Mouse (Mus musculus): ENCODE results near the gene Ttll13. TPM values are rescaled to one million over a fixed set of nuclear protein-coding genes. Genes with fewer than 3 reads are reported as not detected.

The Ttll13 gene
- polyA plus RNA-seq, 1 experiment, result not detected

DNA sequence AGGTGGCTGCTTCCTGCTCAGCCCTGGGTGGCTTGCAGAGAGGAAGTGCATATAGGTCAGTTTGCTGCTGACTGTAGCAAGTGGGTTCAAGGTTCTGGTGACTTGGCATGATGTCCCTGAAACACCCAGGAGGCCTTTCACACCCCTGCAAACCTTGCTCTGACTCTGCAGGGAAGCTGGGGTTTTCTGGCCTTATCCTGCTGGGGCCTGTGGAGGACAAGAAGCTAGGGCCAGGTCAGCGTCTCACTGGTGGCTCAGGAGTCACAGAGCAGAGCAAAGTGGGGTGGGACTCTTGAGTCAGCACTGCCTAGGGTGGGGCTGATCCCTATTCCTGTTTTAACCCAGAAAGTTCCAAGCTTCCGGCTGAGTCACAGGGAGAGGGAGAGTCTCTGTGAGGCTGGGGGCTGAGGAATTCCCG lies 38.9 kb upstream of the Ttll13 start:
- peaks cover 38% of the 10 kb centered on the region for H3K4me1 ChIP-seq (ENCODE audit: control insufficient read depth, insufficient read depth, insufficient read length, low read length)
- no peak overlapping the region for H3K4me3 ChIP-seq (ENCODE audit: insufficient read depth, low read depth, low read length)
- no peak overlapping the region for H3K27ac ChIP-seq (replicated peaks; ENCODE audit: low read depth, low read length)

- H3K4me1 ChIP-seq (ENCODE audit: control insufficient read depth, insufficient read depth, insufficient read length, low read length), result peaks cover 34% of the 10 kb centered on the region
- H3K27ac ChIP-seq (replicated peaks; ENCODE audit: low read depth, low read length), result no peak overlapping the region
- H3K4me3 ChIP-seq (ENCODE audit: insufficient read depth, low read depth, low read length), result no peak overlapping the region
These were observed 38.0 kb upstream of the Ttll13 start for GRCm38 (mm10) chr7:80208026-80208642.

DNA sequence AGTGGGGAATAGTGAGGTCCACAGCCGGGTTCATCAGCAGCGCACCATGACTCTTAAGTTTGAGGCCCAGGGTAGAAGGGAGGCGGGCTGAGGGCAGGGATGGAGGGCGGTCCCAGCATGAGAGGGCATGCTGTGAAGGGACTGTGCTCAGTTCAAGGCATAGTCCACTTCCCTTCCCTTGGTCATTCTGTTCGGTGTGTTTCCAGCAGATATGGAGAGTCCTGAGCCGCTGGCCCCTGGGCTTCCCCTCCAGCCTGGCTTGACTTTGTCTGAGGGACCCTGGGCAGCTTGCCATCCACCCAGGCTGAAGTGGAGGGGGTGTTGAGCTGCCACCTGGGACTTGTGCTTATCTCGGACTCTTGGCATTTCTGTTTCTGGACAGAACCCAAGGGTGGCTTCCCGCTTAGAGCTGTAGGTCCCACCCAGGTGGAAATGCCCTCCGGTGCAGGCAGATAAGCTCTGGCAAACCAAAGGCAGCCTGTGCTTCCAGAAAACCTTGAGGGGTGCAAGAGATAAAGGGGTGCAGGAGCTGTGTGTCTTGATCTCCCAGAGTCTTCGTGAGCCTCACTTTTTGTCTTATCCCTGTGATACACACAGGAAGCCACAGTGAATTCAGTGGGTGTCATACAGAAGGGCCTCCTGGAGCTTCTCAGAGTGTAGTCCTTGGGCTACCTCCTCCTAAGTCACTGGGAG lies 37.3 kb upstream of the Ttll13 start:
- Histone ChIP-seq H3K4me1 (ENCODE audit: control insufficient read depth, insufficient read depth, insufficient read length, low read length) (peaks cover 31% of the 10 kb centered on the region), H3K27ac (replicated peaks; ENCODE audit: low read depth, low read length) (no peak overlapping the region), H3K4me3 (ENCODE audit: insufficient read depth, low read depth, low read length) (no peak overlapping the region)

GRCm38 (mm10) chr7:80209669-80210068 lies 36.5 kb upstream of the Ttll13 start:
- H3K4me3 ChIP-seq (ENCODE audit: insufficient read depth, low read depth, low read length), result no peak overlapping the region
- H3K4me1 ChIP-seq (ENCODE audit: control insufficient read depth, insufficient read depth, insufficient read length, low read length), result peaks cover 30% of the 10 kb centered on the region
- no peak overlapping the region for H3K27ac ChIP-seq (replicated peaks; ENCODE audit: low read depth, low read length)

DNA sequence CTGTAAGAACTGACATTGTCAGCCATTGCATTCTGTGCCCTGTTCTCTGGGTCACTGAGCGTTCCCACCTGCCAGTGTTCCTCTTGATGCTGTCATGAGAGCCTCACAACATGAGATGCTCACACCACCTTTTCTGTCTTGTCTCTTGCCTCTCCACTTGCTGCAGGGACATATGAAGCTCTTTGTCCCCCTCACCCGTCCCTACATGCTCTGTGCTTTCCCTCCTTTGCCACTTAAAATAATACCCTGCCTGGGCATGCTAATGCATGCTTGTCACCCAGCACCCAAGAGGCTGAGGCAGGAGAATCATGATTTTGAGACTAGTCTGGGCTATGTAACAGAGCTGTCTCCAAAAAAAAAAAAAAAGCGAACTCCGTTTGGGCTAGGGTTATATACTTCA lies 35.2 kb upstream of the Ttll13 start:
- Histone ChIP-seq H3K4me1 (ENCODE audit: control insufficient read depth, insufficient read depth, insufficient read length, low read length) (peaks cover 30% of the 10 kb centered on the region), H3K4me3 (ENCODE audit: insufficient read depth, low read depth, low read length) (no peak overlapping the region), H3K27ac (replicated peaks; ENCODE audit: low read depth, low read length) (no peak overlapping the region)

DNA sequence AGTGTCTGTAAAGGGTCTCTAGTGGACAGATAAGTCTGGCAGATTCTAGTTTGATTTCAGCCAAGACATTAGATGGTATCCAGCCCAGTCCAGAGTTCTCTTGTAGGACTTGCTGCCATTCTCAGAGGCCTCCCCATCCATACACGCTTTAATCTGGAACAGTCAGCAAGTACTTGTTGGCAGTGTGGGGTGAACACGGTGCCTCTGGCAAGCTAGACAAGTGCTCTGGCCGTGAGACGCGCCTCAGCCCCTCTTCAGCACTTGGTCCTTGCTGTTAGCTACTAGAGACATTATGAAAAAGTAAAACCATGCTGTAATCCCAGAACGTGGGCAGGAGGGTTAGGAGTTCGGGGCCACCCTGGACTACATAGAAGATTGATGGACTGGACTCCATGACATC lies 32.6 kb upstream of the Ttll13 start:
- Histone ChIP-seq H3K4me1 (ENCODE audit: control insufficient read depth, insufficient read depth, insufficient read length, low read length) (peaks cover 8% of the 10 kb centered on the region), H3K27ac (replicated peaks; ENCODE audit: low read depth, low read length) (no peak overlapping the region), H3K4me3 (ENCODE audit: insufficient read depth, low read depth, low read length) (no peak overlapping the region)

GRCm38 (mm10) chr7:80214459-80214858 lies 31.7 kb upstream of the Ttll13 start:
- Histone ChIP-seq H3K4me1 (ENCODE audit: control insufficient read depth, insufficient read depth, insufficient read length, low read length) (no peaks in the 10 kb centered on the region; the same call in 1 of the 2 replicates), H3K27ac (replicated peaks; ENCODE audit: low read depth, low read length) (no peak overlapping the region), H3K4me3 (ENCODE audit: insufficient read depth, low read depth, low read length) (no peak overlapping the region)

DNA sequence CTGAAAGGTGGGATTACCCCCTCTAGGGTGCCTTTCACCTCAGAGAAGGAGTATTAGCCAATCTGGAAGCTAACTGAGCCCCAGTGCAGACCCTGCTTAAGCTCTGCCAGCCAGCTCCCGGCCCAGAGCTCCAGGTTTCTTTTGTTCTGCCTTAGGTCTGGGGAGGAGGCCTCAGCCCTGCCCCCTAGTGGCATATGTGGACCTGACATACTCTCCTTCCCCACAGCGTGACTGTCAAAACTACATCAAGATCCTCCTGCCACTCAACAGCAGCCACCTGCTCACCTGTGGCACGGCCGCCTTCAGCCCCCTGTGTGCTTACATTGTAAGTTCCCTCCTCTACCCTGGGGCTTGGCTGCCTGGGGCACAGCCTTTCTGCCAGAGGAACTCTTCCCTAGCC lies 30.8 kb upstream of the Ttll13 start:
- no peak overlapping the region for H3K27ac ChIP-seq (replicated peaks; ENCODE audit: low read depth, low read length)
- no peak overlapping the region for H3K4me3 ChIP-seq (ENCODE audit: insufficient read depth, low read depth, low read length)

DNA sequence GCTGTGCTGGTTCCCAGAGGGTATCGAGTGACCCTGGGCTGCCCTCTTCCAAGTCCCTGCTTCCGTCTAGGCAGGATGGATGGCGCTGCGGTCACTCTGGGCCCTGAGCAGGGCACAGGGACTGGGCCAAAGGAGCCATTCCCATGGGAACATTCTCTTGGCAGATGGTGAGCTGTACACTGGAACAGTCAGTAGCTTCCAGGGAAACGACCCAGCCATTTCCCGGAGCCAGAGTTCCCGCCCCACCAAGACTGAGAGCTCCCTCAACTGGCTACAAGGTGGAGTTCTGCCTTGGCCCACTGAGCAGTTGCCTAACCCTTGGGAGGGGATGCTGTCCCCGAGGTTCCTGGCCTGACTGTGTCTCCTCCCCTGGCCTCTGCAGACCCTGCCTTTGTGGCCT lies 29.6 kb upstream of the Ttll13 start:
- no peak overlapping the region for H3K27ac ChIP-seq (replicated peaks; ENCODE audit: low read depth, low read length)
- H3K4me3 ChIP-seq (ENCODE audit: insufficient read depth, low read depth, low read length), result no peak overlapping the region
- no peaks in the 10 kb centered on the region; the same call in 1 of the 2 replicates for H3K4me1 ChIP-seq (ENCODE audit: control insufficient read depth, insufficient read depth, insufficient read length, low read length)

More for the DNA sequence above, 30.8 kb upstream of the Ttll13 start:
- no peaks in the 10 kb centered on the region; the same call in 1 of the 2 replicates for H3K4me1 ChIP-seq (ENCODE audit: control insufficient read depth, insufficient read depth, insufficient read length, low read length)

DNA sequence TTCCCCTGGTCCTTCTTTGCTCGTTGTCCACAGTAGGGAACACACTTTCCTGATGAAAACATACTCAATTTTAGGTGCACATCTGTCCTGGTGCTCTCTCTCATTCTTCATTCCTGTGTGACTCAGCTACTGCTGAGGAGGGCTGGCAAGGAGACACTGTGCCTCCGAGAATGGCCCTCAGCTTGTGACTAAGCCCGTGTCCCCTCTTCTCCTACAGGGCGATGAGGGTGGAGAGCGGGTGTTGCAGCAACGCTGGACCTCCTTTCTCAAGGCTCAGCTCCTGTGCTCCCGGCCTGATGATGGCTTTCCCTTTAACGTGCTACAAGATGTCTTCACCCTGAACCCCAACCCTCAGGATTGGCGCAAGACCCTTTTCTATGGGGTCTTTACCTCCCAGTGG lies 27.5 kb upstream of the Ttll13 start:
- Histone ChIP-seq H3K4me3 (ENCODE audit: insufficient read depth, low read depth, low read length) (no peak overlapping the region), H3K4me1 (ENCODE audit: control insufficient read depth, insufficient read depth, insufficient read length, low read length) (no peaks in the 10 kb centered on the region; the same call in 1 of the 2 replicates), H3K27ac (replicated peaks; ENCODE audit: low read depth, low read length) (no peak overlapping the region)

GRCm38 (mm10) chr7:80220237-80220797 lies 25.9 kb upstream of the Ttll13 start:
- Histone ChIP-seq H3K4me3 (ENCODE audit: insufficient read depth, low read depth, low read length) (no peak overlapping the region), H3K27ac (replicated peaks; ENCODE audit: low read depth, low read length) (no peak overlapping the region), H3K4me1 (ENCODE audit: control insufficient read depth, insufficient read depth, insufficient read length, low read length) (no peaks in the 10 kb centered on the region; the same call in 1 of the 2 replicates)

- Histone ChIP-seq H3K4me3 (ENCODE audit: insufficient read depth, low read depth, low read length) (no peak overlapping the region), H3K4me1 (ENCODE audit: control insufficient read depth, insufficient read depth, insufficient read length, low read length) (no peaks in the 10 kb centered on the region; the same call in 1 of the 2 replicates), H3K27ac (replicated peaks; ENCODE audit: low read depth, low read length) (no peak overlapping the region)
These were observed 24.9 kb upstream of the Ttll13 start for GRCm38 (mm10) chr7:80221179-80221750.

GRCm38 (mm10) chr7:80227065-80227464 lies 19.1 kb upstream of the Ttll13 start:
- Histone ChIP-seq H3K4me1 (ENCODE audit: control insufficient read depth, insufficient read depth, insufficient read length, low read length) (no peaks in the 10 kb centered on the region), H3K4me3 (ENCODE audit: insufficient read depth, low read depth, low read length) (no peak overlapping the region), H3K27ac (replicated peaks; ENCODE audit: low read depth, low read length) (no peak overlapping the region)

DNA sequence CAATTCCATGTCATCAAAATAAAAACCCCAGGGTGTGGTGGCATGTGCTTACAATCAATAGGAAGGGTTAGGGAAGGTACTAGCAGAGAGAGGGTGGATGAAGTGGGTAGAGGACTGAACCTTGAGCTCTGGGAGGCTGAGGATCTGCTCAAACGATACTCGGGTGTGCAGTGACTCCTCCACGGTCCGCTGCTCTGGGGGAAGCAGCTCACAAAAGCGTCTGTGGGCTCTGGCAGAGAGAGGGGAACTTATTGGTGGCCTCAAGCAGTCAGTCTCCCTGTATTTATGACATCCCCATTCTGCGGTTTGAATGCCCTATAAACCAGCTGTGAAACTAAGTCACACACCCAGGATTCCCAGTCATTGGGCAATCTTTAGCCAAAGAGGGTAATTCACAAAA lies 16.0 kb upstream of the Ttll13 start:
- Histone ChIP-seq H3K4me3 (ENCODE audit: insufficient read depth, low read depth, low read length) (no peak overlapping the region), H3K4me1 (ENCODE audit: control insufficient read depth, insufficient read depth, insufficient read length, low read length) (0 out of 2 replicates have a peak, but pooled peaks cover 2% of the 10 kb centered on the region), H3K27ac (replicated peaks; ENCODE audit: low read depth, low read length) (no peak overlapping the region)

DNA sequence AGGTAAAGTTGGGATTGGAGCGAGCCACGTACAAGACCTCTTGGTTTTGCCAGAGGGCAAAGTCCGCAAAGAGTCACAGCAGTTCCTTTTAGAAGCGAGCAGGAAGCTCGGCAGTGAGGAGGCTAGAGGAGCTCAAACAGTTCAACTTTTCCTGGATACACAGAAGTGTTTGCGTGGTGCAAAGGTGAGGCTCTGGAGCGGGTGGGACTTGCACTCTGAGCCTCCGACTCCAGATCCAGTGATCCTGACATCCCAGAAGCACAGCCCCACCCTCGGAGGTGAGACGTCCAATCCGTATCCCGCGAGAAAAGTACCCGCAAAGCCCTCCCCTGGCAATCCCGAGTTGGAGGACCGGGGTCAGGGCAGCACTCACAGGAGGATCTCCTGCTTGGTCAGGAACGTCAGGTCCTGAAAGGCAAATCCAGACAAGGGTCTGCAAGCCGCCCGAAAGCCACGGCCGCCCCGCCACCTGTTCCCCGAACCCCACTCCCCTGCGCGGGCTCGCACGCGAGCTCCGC lies 14.1 kb upstream of the Ttll13 start:
- H3K4me3 ChIP-seq (ENCODE audit: insufficient read depth, low read depth, low read length), result peak overlapping the region; percentile 77

More for the DNA sequence above, 14.1 kb upstream of the Ttll13 start:
- peak overlapping the region; percentile 22; the same call in 1 of the 2 replicates for H3K27ac ChIP-seq (replicated peaks; ENCODE audit: low read depth, low read length)
- 0 out of 2 replicates have a peak, but pooled peaks cover 2% of the 10 kb centered on the region for H3K4me1 ChIP-seq (ENCODE audit: control insufficient read depth, insufficient read depth, insufficient read length, low read length)
